Mouse (Mus musculus) ES-Bruce4 (cell line): ENCODE data around the gene Vamp5. TPM values are rescaled to one million over a fixed set of nuclear protein-coding genes. Genes with fewer than 3 reads are reported as not detected.

Experiments used
- H3K27ac ChIP-seq: 2 replicates; pipeline ENCODE4 v1.5.1; 2012; ENCODE audit warnings: low read length, inconsistent platforms; ENCODE audit not compliant: insufficient read depth
- H3K27me3 ChIP-seq: 2 replicates; pipeline ENCODE4 v1.6.1; 2012; ENCODE audit warnings: mild to moderate bottlenecking, low read length, inconsistent platforms; ENCODE audit not compliant: control insufficient read depth, poor library complexity, insufficient read depth, severe bottlenecking
- H3K36me3 ChIP-seq: 2 replicates; pipeline ENCODE4 v1.6.1; 2012; ENCODE audit warnings: inconsistent platforms, mild to moderate bottlenecking, low read length, moderate library complexity; ENCODE audit not compliant: control insufficient read depth, poor library complexity, insufficient read depth, severe bottlenecking
- H3K4me1 ChIP-seq: one replicate; pipeline ENCODE4 v1.8.1; 2011; ENCODE audit warnings: low read length; ENCODE audit not compliant: control insufficient read depth, insufficient read depth
- H3K4me3 ChIP-seq: 2 replicates; pipeline ENCODE4 v1.5.1; 2011; ENCODE audit warnings: low read depth, mild to moderate bottlenecking, low read length
- H3K9ac ChIP-seq: 2 replicates; pipeline ENCODE4 v1.6.1; 2012; ENCODE audit warnings: low read depth, mild to moderate bottlenecking, inconsistent platforms; ENCODE audit not compliant: poor library complexity, severe bottlenecking
- H3K9me3 ChIP-seq: replicated peaks from 2 replicates; pipeline ENCODE4 v1.6.1; 2012; ENCODE audit warnings: mild to moderate bottlenecking, low read length, inconsistent platforms; ENCODE audit not compliant: control insufficient read depth, poor library complexity, insufficient read depth, severe bottlenecking
- CTCF ChIP-seq: IDR thresholded peaks from one replicate; pipeline ENCODE4 v1.8.1; 2011; ENCODE audit warnings: low read depth, low read length
- EP300 ChIP-seq: IDR thresholded peaks from 2 replicates; pipeline ENCODE4 v1.6.1; 2011; ENCODE audit warnings: low read depth, low read length; ENCODE audit not compliant: insufficient read depth
- POLR2A ChIP-seq: IDR thresholded peaks from one replicate; pipeline ENCODE4 v1.8.1; 2011; ENCODE audit warnings: low read length; ENCODE audit not compliant: insufficient read depth
- polyA plus RNA-seq: library from polyadenylated mRNA; stranded (reverse); fragments of >200 nt; gene quantifications from 2 replicates; pipeline ENCODE4 v1.2.4, GENCODE M21; 2011; ENCODE audit warnings: low read depth; ENCODE audit not compliant: missing spikeins, insufficient read depth, insufficient read length

The Vamp5 gene
- polyA plus RNA-seq, 1 experiment: 2.2 TPM

DNA sequence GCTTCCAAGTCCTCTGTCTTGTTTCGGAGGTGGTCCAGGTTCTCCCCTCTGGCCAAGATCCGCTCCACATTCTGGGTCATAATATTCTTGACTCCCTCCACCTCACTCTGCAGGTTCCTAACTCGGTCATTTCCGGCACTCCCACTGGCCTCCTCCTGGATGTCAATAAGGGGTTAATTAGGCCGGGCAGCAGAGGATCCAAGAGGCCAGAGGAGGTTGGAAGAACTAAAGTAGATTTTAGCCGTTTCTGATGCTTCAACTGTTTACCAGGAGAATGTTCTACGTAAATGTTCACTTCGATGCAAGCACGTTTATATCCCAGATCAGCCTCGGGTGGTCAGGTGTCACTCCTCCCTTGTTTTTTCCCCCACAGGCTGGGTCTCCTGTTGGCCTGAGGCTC lies 8.0 kb upstream of the Vamp5 start:
- no peak overlapping the region for H3K4me3 ChIP-seq
- no peak overlapping the region for H3K27ac ChIP-seq
- no peaks in the 10 kb centered on the region for H3K9me3 ChIP-seq
- H3K9ac ChIP-seq: no peak overlapping the region
- TF ChIP-seq POLR2A (no peak), CTCF (no peak), EP300 (no peak)
- H3K36me3 ChIP-seq: no peaks in the 10 kb centered on the region
- no peaks in the 10 kb centered on the region for H3K27me3 ChIP-seq
- no peaks in the 10 kb centered on the region for H3K4me1 ChIP-seq

DNA sequence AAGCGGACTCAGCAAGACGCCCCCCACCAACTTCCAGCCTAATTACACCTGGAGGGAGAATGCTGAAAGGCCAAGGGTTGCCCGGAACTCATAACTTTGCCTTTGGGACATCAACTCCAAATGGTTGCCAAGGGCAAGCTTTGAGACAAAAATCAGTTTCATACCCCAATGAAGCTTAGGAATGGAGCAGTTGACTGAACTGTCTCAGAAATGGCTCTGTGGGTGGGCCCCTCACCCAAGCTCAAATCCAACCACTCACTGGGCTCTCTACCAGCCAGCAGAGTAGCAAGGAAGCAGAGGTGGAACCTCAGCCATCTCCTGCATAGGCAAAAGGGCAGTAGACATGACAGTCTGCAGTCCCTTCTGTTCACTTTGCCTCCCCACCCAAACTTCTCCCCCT lies 7.5 kb upstream of the Vamp5 start:
- Histone ChIP-seq H3K36me3 (no peaks in the 10 kb centered on the region), H3K9me3 (no peaks in the 10 kb centered on the region), H3K27ac (no peak overlapping the region), H3K4me1 (no peaks in the 10 kb centered on the region), H3K4me3 (no peak overlapping the region), H3K9ac (no peak overlapping the region), H3K27me3 (no peaks in the 10 kb centered on the region)
- TF ChIP-seq EP300 (no peak), CTCF (no peak), POLR2A (no peak)

DNA sequence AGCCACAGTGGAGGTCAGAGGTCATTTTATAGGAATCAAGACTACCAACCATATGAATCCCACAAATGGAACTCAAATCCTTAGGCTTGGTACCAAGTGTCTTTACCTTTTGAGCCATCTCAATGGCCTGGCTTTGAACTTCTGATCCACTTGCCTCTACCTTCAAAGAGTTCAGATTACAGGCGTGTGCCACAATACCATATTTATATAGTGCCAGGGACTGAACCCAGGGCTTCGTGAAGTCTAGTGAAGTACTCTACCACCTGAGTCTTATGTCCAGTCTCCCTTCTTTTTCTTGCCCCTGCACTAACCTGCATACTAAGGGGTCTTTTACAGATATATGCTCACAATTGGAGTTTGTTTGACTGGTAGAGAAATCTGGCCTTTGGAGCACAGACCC lies 6.3 kb upstream of the Vamp5 start:
- H3K27ac ChIP-seq: no peak overlapping the region
- H3K4me1 ChIP-seq: no peaks in the 10 kb centered on the region
- no peak overlapping the region for H3K9ac ChIP-seq
- H3K36me3 ChIP-seq: no peaks in the 10 kb centered on the region
- H3K27me3 ChIP-seq: no peaks in the 10 kb centered on the region
- H3K9me3 ChIP-seq: no peaks in the 10 kb centered on the region
- H3K4me3 ChIP-seq: no peak overlapping the region
- TF ChIP-seq EP300 (no peak), POLR2A (no peak), CTCF (no peak)

DNA sequence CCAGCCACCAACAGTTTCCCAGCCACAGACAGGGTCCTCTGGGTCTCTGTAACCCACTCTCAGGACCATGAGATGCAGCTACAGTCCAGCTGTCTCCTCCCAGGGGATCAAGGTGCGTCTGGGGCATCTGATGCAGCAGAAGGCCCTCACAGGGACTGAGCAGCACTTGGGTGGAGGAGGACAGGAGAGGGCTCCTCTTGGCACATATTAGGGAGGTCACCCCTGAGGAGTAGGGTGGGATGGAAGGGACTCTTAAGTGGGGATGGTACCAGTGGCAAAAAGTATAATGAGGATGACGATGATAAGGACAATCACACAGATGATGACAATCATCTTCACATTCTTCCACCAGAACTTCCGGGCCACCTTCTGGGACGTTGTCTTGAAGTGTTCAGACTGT lies 5.0 kb upstream of the Vamp5 start:
- H3K27me3 ChIP-seq: no peaks in the 10 kb centered on the region
- no peak overlapping the region for H3K4me3 ChIP-seq
- H3K9ac ChIP-seq: no peak overlapping the region
- H3K27ac ChIP-seq: no peak overlapping the region
- no peaks in the 10 kb centered on the region for H3K4me1 ChIP-seq
- no peaks in the 10 kb centered on the region for H3K36me3 ChIP-seq
- H3K9me3 ChIP-seq: no peaks in the 10 kb centered on the region
- TF ChIP-seq CTCF: no peak

DNA sequence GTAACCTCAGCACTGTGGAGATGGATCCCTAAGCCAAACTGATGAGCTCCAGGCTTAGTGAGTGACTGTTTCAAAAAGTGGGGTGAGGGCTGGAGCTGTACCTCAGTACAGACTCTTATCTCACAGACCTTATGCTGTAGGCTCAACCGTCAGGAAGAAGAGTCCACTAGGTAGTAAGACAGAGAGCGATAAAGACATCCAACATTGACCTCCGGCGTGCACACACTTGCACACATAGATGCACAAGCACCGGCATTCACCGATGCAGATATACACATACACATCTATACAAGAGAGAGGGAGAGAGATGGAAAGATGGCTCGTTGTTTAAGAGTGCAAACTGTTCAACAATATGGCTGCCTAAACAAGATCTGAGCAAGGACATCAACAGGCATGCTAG lies 3.7 kb upstream of the Vamp5 start:
- TF ChIP-seq POLR2A: no peak
- no peak for TF ChIP-seq CTCF
- no peak for TF ChIP-seq EP300
- no peak overlapping the region for H3K27ac ChIP-seq
- H3K4me1 ChIP-seq: no peaks in the 10 kb centered on the region
- no peaks in the 10 kb centered on the region for H3K9me3 ChIP-seq
- H3K27me3 ChIP-seq: no peaks in the 10 kb centered on the region
- no peak overlapping the region for H3K4me3 ChIP-seq
- H3K9ac ChIP-seq: no peak overlapping the region
- H3K36me3 ChIP-seq: no peaks in the 10 kb centered on the region

DNA sequence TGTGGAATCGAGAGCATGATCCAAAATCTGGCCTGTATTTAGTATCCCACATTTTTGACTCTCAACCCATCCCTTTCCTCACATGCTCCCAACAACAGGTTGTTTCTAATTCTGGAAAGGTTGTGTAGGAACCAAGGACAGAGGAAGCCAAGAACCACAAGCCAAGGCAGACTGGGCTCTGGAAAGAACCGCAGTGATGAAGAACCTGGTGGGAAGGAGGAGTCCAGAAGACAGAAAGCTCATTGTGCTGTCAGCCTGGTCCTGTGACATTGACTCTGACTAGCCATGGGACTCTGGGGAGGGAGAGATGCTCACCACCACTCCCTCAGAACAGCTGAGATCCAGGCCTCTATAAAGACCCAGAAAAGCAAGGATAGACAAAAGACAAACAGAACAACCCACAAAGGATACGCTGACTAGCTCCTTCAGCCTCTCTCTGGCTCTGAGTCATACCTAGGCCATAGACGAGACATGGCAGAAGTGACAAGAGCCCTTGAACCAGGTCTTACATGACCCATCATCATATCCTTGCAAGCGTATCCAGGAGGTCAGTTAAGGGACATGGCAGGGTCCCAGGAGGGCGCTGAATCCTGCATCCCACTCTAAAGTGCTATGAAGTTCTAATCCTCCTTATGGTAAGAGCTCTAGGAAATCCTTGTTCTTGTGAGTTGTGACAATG lies 3.0 kb upstream of the Vamp5 start:
- TF ChIP-seq CTCF (no peak), EP300 (no peak), POLR2A (no peak)
- no peak overlapping the region for H3K27ac ChIP-seq

More for the DNA sequence above, 3.0 kb upstream of the Vamp5 start:
- Histone ChIP-seq H3K9me3 (no peaks in the 10 kb centered on the region), H3K27me3 (no peaks in the 10 kb centered on the region), H3K4me1 (no peaks in the 10 kb centered on the region), H3K36me3 (no peaks in the 10 kb centered on the region), H3K9ac (no peak overlapping the region), H3K4me3 (no peak overlapping the region)
